Mouse (Mus musculus): Measurements from ENCODE around the gene Aff3. TPM values are rescaled to one million over a fixed set of nuclear protein-coding genes. Genes with fewer than 3 reads are reported as not detected.

Aff3 gene
- polyA plus RNA-seq, 1 experiment, result not detected

DNA sequence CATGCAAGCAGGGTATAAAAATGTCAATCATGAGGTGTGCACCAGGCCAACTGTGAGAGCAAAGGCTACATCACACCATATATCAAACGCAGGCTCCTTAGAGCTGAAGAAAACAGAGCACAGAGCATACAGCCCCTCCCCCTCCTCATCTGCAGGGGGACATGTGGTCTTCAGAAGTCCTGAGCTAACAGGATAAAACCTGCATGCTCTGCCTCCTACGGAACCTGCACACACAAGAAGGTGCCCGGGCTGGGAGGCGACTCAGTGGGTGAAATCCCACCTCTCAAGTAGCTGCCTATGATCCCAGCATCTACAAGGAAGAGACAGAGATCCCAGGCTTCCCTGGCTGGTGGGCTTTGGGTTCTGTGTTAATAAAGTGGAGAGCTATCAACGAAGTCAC is 70.0 kb downstream of the Aff3 start:
- H3K4me3 ChIP-seq (ENCODE audit: insufficient read depth, low read depth, low read length), result no peak overlapping the region
- no peak overlapping the region for H3K27ac ChIP-seq (ENCODE audit: insufficient read depth, low read depth, low read length)
- TF ChIP-seq POLR2A (IDR thresholded peaks at IDR 0.05; ENCODE audit: insufficient read depth, low read depth, low read length) (no peak), CTCF (IDR thresholded peaks at IDR 0.05; ENCODE audit: insufficient read depth, low read depth, low read length) (no peak)
- 88% methylated on average over 5 of the region's 5 CpGs for WGBS
- 0 out of 2 replicates have a peak, but pooled peaks cover 2% of the 10 kb centered on the region for H3K4me1 ChIP-seq (ENCODE audit: control insufficient read depth, insufficient read depth, low read length)

DNA sequence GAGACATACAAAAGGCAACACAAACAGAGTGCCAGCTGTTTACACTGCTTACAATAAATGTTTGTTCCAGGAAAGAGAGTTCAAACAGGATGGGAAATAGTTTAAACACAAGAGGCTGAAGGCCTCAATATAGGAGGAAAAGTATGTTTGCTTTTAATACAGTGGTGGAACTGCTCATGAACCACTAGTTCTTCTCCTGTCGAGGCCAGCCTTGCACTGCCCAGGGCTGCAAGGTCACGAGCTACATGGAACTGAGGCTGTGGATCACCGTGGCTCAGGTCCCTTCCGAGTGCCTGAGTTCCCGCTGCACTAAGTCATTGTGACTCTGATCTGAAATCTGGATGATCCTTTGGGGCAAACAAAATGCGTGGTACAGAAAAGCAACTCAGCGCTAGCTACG is 73.6 kb downstream of the Aff3 start:
- no peak overlapping the region for H3K4me3 ChIP-seq (ENCODE audit: insufficient read depth, low read depth, low read length)
- no peak overlapping the region for H3K27ac ChIP-seq (ENCODE audit: insufficient read depth, low read depth, low read length)
- 89% methylated on average over 8 of the region's 8 CpGs for WGBS
- TF ChIP-seq CTCF (IDR thresholded peaks at IDR 0.05; ENCODE audit: insufficient read depth, low read depth, low read length) (no peak), POLR2A (IDR thresholded peaks at IDR 0.05; ENCODE audit: insufficient read depth, low read depth, low read length) (no peak)
- 0 out of 2 replicates have a peak, but pooled peaks cover 2% of the 10 kb centered on the region for H3K4me1 ChIP-seq (ENCODE audit: control insufficient read depth, insufficient read depth, low read length)

DNA sequence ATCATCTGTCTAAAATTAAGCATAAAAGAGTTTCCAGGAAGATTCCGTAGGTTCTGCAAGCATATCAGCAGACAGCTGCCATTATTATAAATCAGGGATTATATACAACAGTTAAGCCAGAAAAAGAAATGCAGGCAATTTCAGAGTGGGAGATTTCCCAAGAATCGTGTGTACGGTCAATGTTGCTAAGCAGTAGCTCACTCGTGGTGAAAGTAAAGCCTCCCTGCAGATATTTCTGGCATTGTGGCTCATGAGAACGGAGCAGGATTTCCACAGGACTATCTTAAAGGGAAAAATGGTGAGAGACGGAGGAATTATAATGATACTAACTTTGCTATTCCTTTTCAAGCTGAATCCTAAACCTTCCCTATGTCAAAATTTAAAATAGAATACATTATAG is 76.0 kb downstream of the Aff3 start:
- 66% methylated on average over 6 of the region's 6 CpGs for WGBS
- Histone ChIP-seq H3K4me3 (ENCODE audit: insufficient read depth, low read depth, low read length) (no peak overlapping the region), H3K27ac (ENCODE audit: insufficient read depth, low read depth, low read length) (no peak overlapping the region), H3K4me1 (ENCODE audit: control insufficient read depth, insufficient read depth, low read length) (no peaks in the 10 kb centered on the region)
- TF ChIP-seq POLR2A (IDR thresholded peaks at IDR 0.05; ENCODE audit: insufficient read depth, low read depth, low read length) (no peak), CTCF (IDR thresholded peaks at IDR 0.05; ENCODE audit: insufficient read depth, low read depth, low read length) (no peak)

DNA sequence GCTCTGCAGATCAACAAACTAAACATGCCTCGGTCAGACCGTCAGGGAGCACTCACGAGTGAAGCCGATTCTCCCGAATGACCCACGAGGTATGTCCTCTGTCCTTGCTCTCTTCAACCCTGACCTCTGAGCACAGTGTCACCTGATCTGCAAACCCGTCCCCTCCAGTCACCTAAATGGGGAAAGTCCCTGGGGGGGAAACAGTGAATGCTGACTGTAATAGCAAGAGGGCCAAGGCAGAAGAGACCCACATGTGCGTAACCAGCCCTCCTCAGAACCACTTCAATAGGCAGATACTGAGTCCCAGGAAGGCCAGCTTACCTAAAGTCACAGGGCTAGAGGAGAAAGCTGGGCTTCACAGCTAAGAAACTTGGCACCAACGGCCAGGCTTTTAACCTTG is 82.4 kb downstream of the Aff3 start:
- WGBS, result 94% methylated on average over 9 of the region's 9 CpGs

DNA sequence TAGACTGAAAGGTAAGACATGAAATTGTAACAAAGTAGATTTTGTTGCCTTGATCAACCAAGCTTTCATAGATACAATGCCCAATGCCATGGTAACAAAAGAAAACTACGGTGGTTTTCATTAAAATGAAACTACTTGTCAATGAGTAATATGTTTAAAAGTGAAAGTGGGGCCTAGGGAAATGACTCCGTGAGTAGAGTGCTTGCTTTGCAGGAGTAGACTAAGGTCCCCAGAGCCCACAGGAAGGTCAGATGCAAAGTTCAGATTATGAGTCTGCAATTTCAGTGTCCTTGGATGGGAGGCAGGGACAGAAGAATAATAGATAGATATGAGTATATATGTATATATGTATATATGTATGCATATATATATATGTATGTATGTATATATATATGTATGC is 84.2 kb downstream of the Aff3 start:
- no peak for TF ChIP-seq CTCF (IDR thresholded peaks at IDR 0.05; ENCODE audit: insufficient read depth, low read depth, low read length)
- TF ChIP-seq POLR2A (IDR thresholded peaks at IDR 0.05; ENCODE audit: insufficient read depth, low read depth, low read length), result no peak
- no peak overlapping the region for H3K27ac ChIP-seq (ENCODE audit: insufficient read depth, low read depth, low read length)
- no peak overlapping the region for H3K4me3 ChIP-seq (ENCODE audit: insufficient read depth, low read depth, low read length)
- WGBS, result 86% methylated on average over 2 of the region's 2 CpGs
- H3K4me1 ChIP-seq (ENCODE audit: control insufficient read depth, insufficient read depth, low read length), result no peaks in the 10 kb centered on the region

More for the DNA sequence above, 82.4 kb downstream of the Aff3 start:
- Histone ChIP-seq H3K4me3 (ENCODE audit: insufficient read depth, low read depth, low read length) (no peak overlapping the region), H3K4me1 (ENCODE audit: control insufficient read depth, insufficient read depth, low read length) (no peaks in the 10 kb centered on the region), H3K27ac (ENCODE audit: insufficient read depth, low read depth, low read length) (no peak overlapping the region)
- TF ChIP-seq CTCF (IDR thresholded peaks at IDR 0.05; ENCODE audit: insufficient read depth, low read depth, low read length) (no peak), POLR2A (IDR thresholded peaks at IDR 0.05; ENCODE audit: insufficient read depth, low read depth, low read length) (no peak)

DNA sequence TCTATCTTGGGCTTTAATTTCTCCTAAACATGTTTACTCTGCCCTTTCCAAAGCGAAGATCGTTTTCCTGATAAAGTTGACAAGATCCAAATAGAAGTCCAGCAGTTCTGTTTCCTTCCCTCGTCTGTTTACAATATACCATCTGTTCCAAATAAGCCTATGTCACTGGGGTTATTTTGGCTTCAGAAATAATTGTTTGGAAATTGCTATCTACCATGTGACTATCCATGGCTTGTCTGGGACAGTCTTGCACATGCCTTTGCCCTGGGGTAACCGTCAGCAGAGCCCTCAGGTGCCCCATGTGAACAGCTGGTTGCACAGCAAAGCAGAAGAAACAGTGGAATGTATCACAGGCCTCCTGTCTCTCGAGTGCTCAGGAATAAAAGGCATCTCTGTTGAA is 86.4 kb downstream of the Aff3 start:
- no peak for TF ChIP-seq CTCF (IDR thresholded peaks at IDR 0.05; ENCODE audit: insufficient read depth, low read depth, low read length)
- no peak for TF ChIP-seq POLR2A (IDR thresholded peaks at IDR 0.05; ENCODE audit: insufficient read depth, low read depth, low read length)
- no peak overlapping the region for H3K27ac ChIP-seq (ENCODE audit: insufficient read depth, low read depth, low read length)
- H3K4me1 ChIP-seq (ENCODE audit: control insufficient read depth, insufficient read depth, low read length), result no peaks in the 10 kb centered on the region; the same call in 1 of the 2 replicates
- 54% methylated on average over 5 of the region's 5 CpGs for WGBS
- no peak overlapping the region for H3K4me3 ChIP-seq (ENCODE audit: insufficient read depth, low read depth, low read length)

DNA sequence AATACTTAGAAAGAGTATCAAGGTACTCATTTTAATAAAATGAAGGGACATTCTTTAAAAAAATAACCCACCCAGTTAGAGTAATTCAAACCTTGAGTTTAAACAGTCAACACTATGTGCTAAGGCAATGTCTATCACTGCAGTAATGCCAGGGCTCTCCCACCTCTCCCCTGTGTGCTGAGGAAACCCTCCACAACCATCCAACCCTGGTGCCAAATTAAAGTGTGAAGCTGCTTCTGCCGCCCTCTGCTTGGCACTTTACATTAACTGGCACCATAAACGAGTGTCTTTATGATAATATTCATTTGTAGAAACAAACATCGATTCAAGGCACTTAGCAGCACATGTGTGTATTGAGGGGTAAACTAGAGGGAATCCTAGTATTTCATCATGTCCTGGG is 97.0 kb downstream of the Aff3 start:
- peaks cover 14% of the 10 kb centered on the region for H3K4me1 ChIP-seq (ENCODE audit: control insufficient read depth, insufficient read depth, low read length)

DNA sequence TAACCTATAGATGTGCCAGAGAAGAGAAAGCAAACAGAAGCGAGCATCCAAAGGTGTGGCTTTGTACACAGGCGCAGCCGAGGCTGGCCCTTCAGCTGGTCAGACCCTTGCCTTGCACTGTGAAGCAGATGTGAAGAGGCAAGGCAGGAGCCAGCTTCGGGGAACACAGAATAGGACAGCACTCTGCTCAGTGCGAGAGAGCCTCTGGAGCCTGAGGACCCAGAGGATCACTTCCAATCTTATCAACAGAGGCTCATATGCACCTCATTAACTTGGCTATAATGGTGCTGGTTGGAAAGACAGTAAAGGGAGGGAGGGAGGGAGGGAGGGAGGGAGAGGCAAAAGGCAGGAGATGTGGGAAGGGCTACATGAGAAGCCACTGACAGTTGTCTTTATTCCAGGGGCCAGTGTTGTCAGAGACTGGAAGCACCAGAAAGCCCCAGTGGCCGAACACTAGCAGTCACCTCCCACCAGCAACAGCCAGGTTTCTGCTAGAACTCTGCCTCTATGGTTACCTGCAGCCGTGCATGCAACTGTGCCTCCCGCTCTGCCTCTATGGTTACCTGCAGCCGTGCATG is 98.6 kb downstream of the Aff3 start:
- Histone ChIP-seq H3K4me1 (ENCODE audit: control insufficient read depth, insufficient read depth, low read length) (peaks cover 18% of the 10 kb centered on the region), H3K4me3 (ENCODE audit: insufficient read depth, low read depth, low read length) (no peak overlapping the region), H3K27ac (ENCODE audit: insufficient read depth, low read depth, low read length) (no peak overlapping the region)
- 83% methylated on average over 9 of the region's 9 CpGs for WGBS
- TF ChIP-seq CTCF (IDR thresholded peaks at IDR 0.05; ENCODE audit: insufficient read depth, low read depth, low read length) (no peak), POLR2A (IDR thresholded peaks at IDR 0.05; ENCODE audit: insufficient read depth, low read depth, low read length) (no peak)

More for the DNA sequence above, 97.0 kb downstream of the Aff3 start:
- TF ChIP-seq CTCF (IDR thresholded peaks at IDR 0.05; ENCODE audit: insufficient read depth, low read depth, low read length) (no peak), POLR2A (IDR thresholded peaks at IDR 0.05; ENCODE audit: insufficient read depth, low read depth, low read length) (no peak)
- Histone ChIP-seq H3K27ac (ENCODE audit: insufficient read depth, low read depth, low read length) (no peak overlapping the region), H3K4me3 (ENCODE audit: insufficient read depth, low read depth, low read length) (no peak overlapping the region)
- WGBS, result 42% methylated on average over 3 of the region's 3 CpGs

DNA sequence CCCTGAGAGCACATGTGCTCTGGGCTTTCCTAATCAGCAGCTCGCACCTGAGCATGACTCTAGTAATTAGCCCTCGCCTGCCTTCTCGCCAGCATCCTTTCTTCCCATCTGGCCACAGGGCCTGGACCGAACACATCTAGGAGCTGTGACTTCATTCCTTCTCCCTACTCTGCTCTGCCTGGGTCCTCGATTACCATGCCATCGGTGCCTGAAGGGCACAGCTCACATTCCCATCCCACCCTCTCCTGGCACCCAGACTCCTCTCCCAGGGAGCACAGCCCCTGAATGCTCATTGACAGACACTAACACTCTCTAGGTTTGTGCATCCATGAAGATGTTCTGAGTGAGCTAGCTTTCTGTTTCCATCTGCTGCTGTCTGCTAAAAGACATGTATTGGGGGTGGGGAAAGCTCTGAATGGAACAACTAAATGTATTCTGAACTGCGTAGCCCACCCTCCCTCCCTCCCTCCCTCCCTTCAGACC is 99.4 kb downstream of the Aff3 start:
- Histone ChIP-seq H3K27ac (ENCODE audit: insufficient read depth, low read depth, low read length) (no peak overlapping the region), H3K4me1 (ENCODE audit: control insufficient read depth, insufficient read depth, low read length) (peaks cover 18% of the 10 kb centered on the region), H3K4me3 (ENCODE audit: insufficient read depth, low read depth, low read length) (no peak overlapping the region)
- no peak for TF ChIP-seq CTCF (IDR thresholded peaks at IDR 0.05; ENCODE audit: insufficient read depth, low read depth, low read length)
- no peak for TF ChIP-seq POLR2A (IDR thresholded peaks at IDR 0.05; ENCODE audit: insufficient read depth, low read depth, low read length)
- WGBS, result 58% methylated on average over 7 of the region's 7 CpGs
